Mouse (Mus musculus) urinary bladder, postnatal 10 days (tissue): ENCODE results near the gene Tspan15.

Source experiments
- DNase-seq: peaks from one replicate; pipeline ENCODE4 v3.0.0; 2022; ENCODE audit warnings: low spot score

Tspan15 gene

GRCm38 (mm10) chr10:62189910-62190309, 41.1 kb downstream of the Tspan15 start:
- no peak for DNase-seq

- no peak for DNase-seq
Observed at GRCm38 (mm10) chr10:62189303-62189702, 41.7 kb downstream of the Tspan15 start.

- peak; percentile 51 for DNase-seq
Observed at GRCm38 (mm10) chr10:62186882-62187281, 44.2 kb downstream of the Tspan15 start.

GRCm38 (mm10) chr10:62183053-62183452, 48.0 kb downstream of the Tspan15 start:
- DNase-seq: peak; percentile 76

DNA sequence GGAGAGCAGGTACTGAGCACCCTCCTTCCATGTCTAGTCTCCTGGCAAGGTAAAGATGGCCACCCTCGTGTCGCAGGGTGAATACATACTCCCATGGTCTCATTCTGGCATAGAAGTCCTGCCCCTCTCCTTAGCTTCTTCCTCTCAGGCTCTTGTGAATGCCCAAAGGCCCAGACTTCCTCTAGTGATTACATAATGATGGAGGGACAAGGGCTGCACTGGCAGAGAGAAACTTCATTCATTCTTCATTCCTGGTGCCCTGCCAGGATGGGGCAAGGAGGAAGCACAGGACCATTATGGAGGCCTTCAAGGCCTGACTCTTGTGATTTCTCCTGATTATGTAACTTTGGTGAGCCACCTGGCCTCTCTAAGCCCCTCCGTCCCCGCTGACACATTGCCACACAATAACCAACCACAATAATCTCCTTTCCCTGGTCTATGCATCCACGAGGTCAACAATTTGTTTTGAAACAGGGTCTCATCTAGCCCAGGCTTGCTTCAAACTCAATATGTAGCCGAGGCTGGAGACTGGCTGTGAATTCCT, 48.5 kb downstream of the Tspan15 start:
- DNase-seq: no peak

- no peak for DNase-seq
Observed at GRCm38 (mm10) chr10:62181701-62182100, 49.4 kb downstream of the Tspan15 start.

- DNase-seq: no peak
Observed at GRCm38 (mm10) chr10:62179944-62180343, 51.1 kb downstream of the Tspan15 start.

DNA sequence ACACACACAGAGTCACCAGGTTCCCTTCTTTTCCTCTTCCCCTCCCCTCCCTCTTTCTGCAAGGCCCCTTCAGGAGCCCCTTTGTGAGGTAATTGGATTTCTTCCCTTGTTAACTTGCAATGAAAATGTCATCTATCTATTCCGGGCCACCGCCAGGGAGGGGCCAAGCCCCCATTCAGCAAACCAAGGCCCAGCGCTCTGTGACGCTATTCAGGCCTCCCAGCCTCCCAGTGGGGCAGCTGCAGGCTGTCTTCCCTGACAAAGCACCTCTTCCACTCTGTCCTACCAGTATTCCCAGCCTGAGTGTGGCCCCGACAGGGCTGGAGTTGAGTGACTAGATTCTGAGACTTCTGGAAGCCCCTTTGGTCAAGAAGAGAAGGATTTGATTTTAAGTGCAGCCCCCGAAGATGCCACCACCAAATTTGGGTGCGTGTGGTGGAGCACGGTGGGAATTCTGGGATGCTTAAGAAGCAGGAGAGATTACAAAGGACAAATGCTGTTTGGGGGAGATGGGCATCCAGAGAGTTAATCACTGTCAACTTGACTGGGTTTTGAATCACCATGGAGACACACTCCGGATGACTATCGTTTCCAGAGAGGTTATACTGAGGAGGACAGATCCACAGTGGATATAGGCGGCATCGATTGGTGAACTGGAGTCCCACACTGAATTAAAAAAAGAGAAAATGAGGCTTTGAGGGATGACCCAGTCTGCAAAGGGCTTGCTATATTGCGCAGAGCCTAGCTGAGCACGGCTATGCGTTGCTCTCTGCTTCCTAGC, 56.3 kb downstream of the Tspan15 start:
- no peak for DNase-seq

DNA sequence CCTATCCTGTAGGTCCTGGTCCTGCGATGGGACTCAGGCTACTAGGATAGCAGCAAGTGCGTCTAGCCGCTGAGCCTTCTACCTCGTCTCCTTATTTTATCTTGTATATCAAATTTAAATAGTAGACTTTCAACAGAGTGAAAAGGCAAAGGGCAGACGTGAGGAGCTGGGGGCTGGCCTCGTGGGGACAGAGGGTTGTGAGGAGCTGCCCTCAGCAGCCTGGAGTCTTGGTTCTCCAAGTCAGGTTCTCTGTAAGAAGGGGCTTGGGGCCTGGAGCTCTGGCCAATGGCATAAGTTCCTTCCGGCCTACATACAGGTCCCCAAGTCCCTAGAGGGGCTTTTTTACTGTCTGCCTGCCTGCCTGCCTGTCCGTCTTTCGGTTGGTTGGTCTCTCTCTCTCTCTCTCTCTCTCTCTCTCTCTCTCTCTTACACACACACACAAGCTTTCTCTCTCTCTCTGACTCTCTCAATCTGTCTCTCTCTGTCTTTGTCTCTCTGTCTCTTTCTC, 57.1 kb downstream of the Tspan15 start:
- no peak for DNase-seq

- no peak for DNase-seq
Observed at GRCm38 (mm10) chr10:62172841-62173553, 58.1 kb downstream of the Tspan15 start.

DNA sequence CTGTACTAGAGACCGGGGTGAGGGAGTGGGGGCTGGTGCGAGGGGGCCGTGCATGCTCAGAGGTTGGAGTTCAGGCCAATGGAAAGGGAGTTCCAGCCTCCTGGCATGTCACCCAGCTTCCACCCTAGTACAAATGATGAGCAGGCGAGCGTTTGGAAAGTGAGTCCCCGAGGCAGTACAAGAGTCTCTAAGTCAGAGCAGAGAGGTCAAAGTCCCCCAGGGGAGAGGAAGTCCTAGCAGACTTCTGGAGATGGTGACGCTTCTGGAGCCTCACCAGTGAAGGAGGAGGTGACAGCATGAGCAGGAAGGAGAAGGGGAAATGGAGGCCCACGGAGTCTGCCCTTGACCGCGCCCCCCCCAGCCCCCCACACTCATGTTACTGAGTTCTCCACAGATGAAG, 68.6 kb downstream of the Tspan15 start:
- DNase-seq: no peak

DNA sequence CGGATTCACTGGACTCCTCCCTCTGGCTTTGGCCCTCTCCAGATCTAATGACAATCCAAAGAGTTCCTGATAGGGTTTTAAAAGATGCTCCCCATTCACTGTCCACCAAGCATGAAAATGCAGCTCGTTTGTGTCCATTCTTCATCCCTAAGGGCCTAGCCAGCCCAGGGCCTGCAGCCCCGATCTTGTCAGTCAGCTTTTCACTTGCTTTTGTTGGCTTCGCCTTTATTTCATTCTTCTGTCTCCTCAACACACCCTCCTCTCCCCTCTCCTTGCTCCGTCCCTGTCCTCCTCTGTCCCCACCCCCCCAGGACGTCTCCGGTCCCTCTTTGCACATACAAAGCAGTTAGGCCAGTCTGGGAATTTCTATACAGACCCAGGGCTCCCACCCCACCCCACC, 81.1 kb downstream of the Tspan15 start:
- DNase-seq: no peak

GRCm38 (mm10) chr10:62147466-62148248, 83.4 kb downstream of the Tspan15 start:
- no peak for DNase-seq

- no peak for DNase-seq
Observed at GRCm38 (mm10) chr10:62145957-62146356, 85.1 kb downstream of the Tspan15 start.

DNA sequence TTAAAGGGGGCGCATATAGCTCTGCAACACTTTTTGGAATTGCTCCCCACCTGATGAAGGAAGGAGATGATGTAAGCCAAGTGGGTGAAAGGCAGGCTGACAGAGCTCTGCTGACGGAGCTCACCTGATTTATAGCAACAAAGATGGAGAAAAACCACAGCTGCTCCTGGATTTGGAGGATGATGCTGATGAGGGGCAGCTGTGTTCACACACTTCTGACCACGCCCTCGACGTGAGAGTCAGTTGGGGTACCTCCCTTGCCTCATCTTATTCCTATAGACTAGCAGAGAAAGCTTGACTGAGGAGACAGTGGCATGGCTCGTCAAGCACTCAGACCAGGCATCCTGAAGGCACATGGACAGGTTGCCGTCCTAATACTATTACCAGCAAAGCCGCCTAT, 87.2 kb downstream of the Tspan15 start, which contains the start of gene Fam241b:
Fam241b (minus strand) TSS at position 101 of the 400 bp plus-strand sequence.
- DNase-seq: no peak

- no peak for DNase-seq
Observed at GRCm38 (mm10) chr10:62138040-62138439, 93.0 kb downstream of the Tspan15 start.

- DNase-seq: no peak
Observed at GRCm38 (mm10) chr10:62137150-62137549, 93.9 kb downstream of the Tspan15 start.

- no peak for DNase-seq
Observed at GRCm38 (mm10) chr10:62135696-62136470, 95.2 kb downstream of the Tspan15 start.
